Mouse (Mus musculus) neural tube, embryonic 14.5 days (tissue): Measurements from ENCODE around the gene Dpf3. TPM values are rescaled to one million over a fixed set of nuclear protein-coding genes. Genes with fewer than 3 reads are reported as not detected.

ENCODE experiments used
- ATAC-seq: fragments of 200-750 bp; cut with Nextera tagmentation; 2 replicates; pipeline ENCODE4 v1.8.0; 2017; ENCODE audit warnings: low read depth, mild to moderate bottlenecking, moderate TSS enrichment, moderate library complexity
- H3K27ac ChIP-seq: fragments of 300-500 bp; sonication (generic); 2 replicates; pipeline ENCODE4 v1.5.1; 2014; ENCODE audit warnings: low read depth, mild to moderate bottlenecking, control low read depth, low read length, moderate library complexity, mixed read lengths
- H3K27me3 ChIP-seq: fragments of 300-500 bp; sonication (generic); 2 replicates; pipeline ENCODE4 v1.6.1; 2014; ENCODE audit warnings: low read length; ENCODE audit not compliant: control insufficient read depth, insufficient read depth
- H3K36me3 ChIP-seq: fragments of 300-500 bp; sonication (generic); 2 replicates; pipeline ENCODE4 v1.6.1; 2014; ENCODE audit warnings: low read length, mixed read lengths; ENCODE audit not compliant: control insufficient read depth, insufficient read depth
- H3K4me1 ChIP-seq: fragments of 300-500 bp; sonication (generic); 2 replicates; pipeline ENCODE4 v1.6.1; 2014; ENCODE audit warnings: low read length; ENCODE audit not compliant: control insufficient read depth, insufficient read depth
- H3K4me2 ChIP-seq: fragments of 300-500 bp; sonication (generic); 2 replicates; pipeline ENCODE4 v1.6.1; 2014; ENCODE audit warnings: mild to moderate bottlenecking, low read depth, low read length, control low read depth
- H3K4me3 ChIP-seq: fragments of 300-500 bp; sonication (generic); 2 replicates; pipeline ENCODE4 v1.5.1; 2014; ENCODE audit warnings: low read depth, low read length, control low read depth, mixed read lengths
- H3K9ac ChIP-seq: fragments of 300-500 bp; sonication (generic); replicated peaks from 2 replicates; pipeline ENCODE4 v1.6.1; 2014; ENCODE audit warnings: low read depth, mild to moderate bottlenecking, control low read depth, low read length, mixed read lengths
- H3K9me3 ChIP-seq: fragments of 300-500 bp; sonication (generic); 2 replicates; pipeline ENCODE4 v1.6.1; 2016; ENCODE audit warnings: low read length; ENCODE audit not compliant: control insufficient read depth
- WGBS: fragments of 180-500 bp; shearing (Covaris S2); extraction: QIAGEN DNeasy Blood & Tissue Kit; methylation state at CpG from one replicate; pipeline ENCODE4 v1.1.7; 2014; 5-methylcytosine and 5-hydroxymethylcytosine counted together
- polyA plus RNA-seq: library from polyadenylated mRNA; unstranded; fragments of >200 nt; fragmentation: Nextera tagmentation; extraction: Ambion mirVana; gene quantifications from 2 replicates; pipeline ENCODE4 v1.2.1, GENCODE M21; 2014

The Dpf3 gene
- polyA plus RNA-seq, 1 experiment from 2014 or later, result 29.2 TPM

GRCm38 (mm10) chr12:83483653-83484052 lies 3.9 kb downstream of the Dpf3 start:
- Histone ChIP-seq H3K9me3 (no peaks in the 10 kb centered on the region), H3K9ac (no peak overlapping the region), H3K4me3 (no peak overlapping the region), H3K27me3 (no peaks in the 10 kb centered on the region), H3K4me1 (peaks cover 17% of the 10 kb centered on the region; the same call in 1 of the 2 replicates), H3K27ac (no peak overlapping the region), H3K4me2 (no peak overlapping the region), H3K36me3 (no peaks in the 10 kb centered on the region)
- no peak for ATAC-seq
- WGBS, result 80% methylated on average over 5 of the region's 5 CpGs

- H3K4me3 ChIP-seq, result no peak overlapping the region
- no peak for ATAC-seq
Measured at GRCm38 (mm10) chr12:83481439-83481838, 6.1 kb downstream of the Dpf3 start.

DNA sequence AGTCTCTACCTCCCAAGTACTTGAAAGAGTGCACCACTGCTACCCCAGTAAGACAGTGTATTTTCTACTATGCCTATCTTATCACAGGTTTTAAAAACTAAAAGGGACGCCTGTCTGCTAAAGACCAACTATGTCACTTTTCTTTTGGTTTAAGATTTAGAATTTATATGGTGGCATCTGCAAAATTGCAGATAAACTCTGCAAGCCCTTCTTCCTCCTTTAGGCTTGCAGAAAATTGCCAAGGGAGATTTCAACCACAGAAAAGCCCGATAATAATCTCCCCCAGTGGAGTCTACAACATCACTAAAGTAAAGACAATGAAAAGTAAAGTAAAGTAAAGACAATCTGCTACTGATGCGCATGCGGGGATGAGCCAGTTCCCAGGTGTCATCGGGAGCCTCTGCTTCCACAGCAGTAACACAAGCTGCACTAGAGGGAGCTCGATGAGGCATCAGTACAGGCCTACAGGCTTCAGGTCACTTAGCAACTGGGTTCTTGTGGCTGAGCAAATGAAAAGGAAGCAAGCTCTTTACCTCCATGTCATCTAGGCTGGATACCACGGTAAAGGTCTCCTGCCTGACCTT lies 7.6 kb downstream of the Dpf3 start:
- no peak overlapping the region for H3K4me3 ChIP-seq
- no peak overlapping the region for H3K9ac ChIP-seq
- peaks cover 10% of the 10 kb centered on the region; the same call in 1 of the 2 replicates for H3K4me1 ChIP-seq
- H3K27ac ChIP-seq, result no peak overlapping the region
- H3K9me3 ChIP-seq, result no peaks in the 10 kb centered on the region
- 70% methylated on average over 7 of the region's 7 CpGs for WGBS
- no peaks in the 10 kb centered on the region for H3K36me3 ChIP-seq
- no peaks in the 10 kb centered on the region for H3K27me3 ChIP-seq
- ATAC-seq, result no peak
- no peak overlapping the region for H3K4me2 ChIP-seq

More at GRCm38 (mm10) chr12:83481439-83481838, 6.1 kb downstream of the Dpf3 start:
- Histone ChIP-seq H3K36me3 (no peaks in the 10 kb centered on the region), H3K27ac (no peak overlapping the region), H3K4me2 (no peak overlapping the region), H3K4me1 (peaks cover 11% of the 10 kb centered on the region; the same call in 1 of the 2 replicates), H3K9ac (no peak overlapping the region), H3K9me3 (no peaks in the 10 kb centered on the region), H3K27me3 (no peaks in the 10 kb centered on the region)
- WGBS, result 35% methylated on average over 4 of the region's 4 CpGs

GRCm38 (mm10) chr12:83479140-83479539 lies 8.4 kb downstream of the Dpf3 start:
- Histone ChIP-seq H3K9ac (no peak overlapping the region), H3K9me3 (no peaks in the 10 kb centered on the region), H3K4me2 (no peak overlapping the region), H3K27me3 (no peaks in the 10 kb centered on the region), H3K36me3 (no peaks in the 10 kb centered on the region), H3K4me1 (peaks cover 3% of the 10 kb centered on the region; the same call in 1 of the 2 replicates), H3K4me3 (no peak overlapping the region), H3K27ac (no peak overlapping the region)
- ATAC-seq, result no peak
- 88% methylated on average over 1 of the region's 1 CpGs for WGBS

DNA sequence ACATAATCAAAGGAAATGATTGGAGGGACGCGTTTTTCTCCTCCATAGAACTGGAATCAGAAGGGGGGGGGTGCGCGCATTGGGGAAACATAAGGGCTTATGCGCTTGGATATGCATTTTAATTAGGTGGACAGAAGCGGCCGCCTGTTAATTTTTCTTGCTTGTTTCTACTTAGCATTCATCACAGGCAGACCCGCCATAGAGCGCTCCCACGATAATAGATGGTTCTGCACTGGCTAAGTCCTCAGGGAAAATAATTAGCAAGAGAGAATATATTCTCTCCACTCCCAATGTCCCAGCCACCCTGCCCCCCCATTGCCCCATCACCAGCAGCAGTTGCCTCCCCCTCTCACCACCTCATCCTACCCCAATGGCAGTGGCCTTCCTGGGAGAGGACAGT lies 11.2 kb downstream of the Dpf3 start:
- no peaks in the 10 kb centered on the region for H3K27me3 ChIP-seq
- no peak overlapping the region for H3K27ac ChIP-seq
- 34% methylated on average over 10 of the region's 10 CpGs for WGBS
- H3K36me3 ChIP-seq, result no peaks in the 10 kb centered on the region
- no peaks in the 10 kb centered on the region for H3K9me3 ChIP-seq
- no peak overlapping the region for H3K9ac ChIP-seq
- no peak overlapping the region for H3K4me3 ChIP-seq
- ATAC-seq, result peak; percentile 41; the same call in 1 of the 2 replicates
- peaks cover 3% of the 10 kb centered on the region; the same call in 1 of the 2 replicates for H3K4me1 ChIP-seq
- no peak overlapping the region for H3K4me2 ChIP-seq

- no peak overlapping the region for H3K4me2 ChIP-seq
Measured at GRCm38 (mm10) chr12:83475419-83475818, 12.1 kb downstream of the Dpf3 start.

GRCm38 (mm10) chr12:83473987-83474600 lies 13.4 kb downstream of the Dpf3 start:
- Histone ChIP-seq H3K9ac (no peak overlapping the region), H3K27me3 (no peaks in the 10 kb centered on the region), H3K4me2 (no peak overlapping the region), H3K4me1 (peaks cover 3% of the 10 kb centered on the region; the same call in 1 of the 2 replicates), H3K9me3 (no peaks in the 10 kb centered on the region), H3K36me3 (no peaks in the 10 kb centered on the region), H3K4me3 (no peak overlapping the region), H3K27ac (no peak overlapping the region)
- WGBS, result 45% methylated on average over 5 of the region's 5 CpGs
- no peak for ATAC-seq

More at GRCm38 (mm10) chr12:83475419-83475818, 12.1 kb downstream of the Dpf3 start:
- Histone ChIP-seq H3K4me1 (peaks cover 3% of the 10 kb centered on the region; the same call in 1 of the 2 replicates), H3K4me3 (no peak overlapping the region), H3K9me3 (no peaks in the 10 kb centered on the region), H3K27me3 (no peaks in the 10 kb centered on the region), H3K36me3 (no peaks in the 10 kb centered on the region), H3K27ac (no peak overlapping the region), H3K9ac (no peak overlapping the region)
- ATAC-seq, result 0 out of 2 replicates have a peak, but pooled peaks have one; percentile 58
- WGBS, result 29% methylated on average over 6 of the region's 6 CpGs

GRCm38 (mm10) chr12:83471760-83472159 lies 15.8 kb downstream of the Dpf3 start:
- 82% methylated on average over 7 of the region's 7 CpGs for WGBS
- ATAC-seq, result no peak

DNA sequence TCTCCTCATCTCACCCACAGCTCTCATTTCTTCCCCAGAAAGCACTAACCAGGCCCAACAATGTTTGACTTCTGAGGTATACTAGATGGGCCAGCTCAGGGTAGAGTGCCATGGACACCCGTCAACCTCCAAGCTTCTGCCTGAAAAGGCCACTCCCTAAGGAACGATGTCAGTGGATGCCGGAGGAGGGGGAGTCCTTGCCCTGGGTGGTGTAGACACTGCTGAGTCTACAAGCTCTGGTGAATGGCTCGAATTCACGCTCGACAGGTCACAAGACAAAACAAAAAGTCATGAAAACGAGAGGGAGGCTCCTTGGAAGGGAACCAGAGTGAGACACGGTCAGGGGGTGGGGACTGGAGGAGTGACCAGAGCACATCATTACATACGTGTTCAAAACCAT lies 17.4 kb downstream of the Dpf3 start:
- H3K4me3 ChIP-seq, result no peak overlapping the region
- no peaks in the 10 kb centered on the region for H3K27me3 ChIP-seq
- no peak overlapping the region for H3K27ac ChIP-seq
- H3K36me3 ChIP-seq, result no peaks in the 10 kb centered on the region
- no peak overlapping the region for H3K9ac ChIP-seq
- H3K9me3 ChIP-seq, result no peaks in the 10 kb centered on the region
- ATAC-seq, result no peak
- H3K4me1 ChIP-seq, result no peaks in the 10 kb centered on the region; the same call in none of the 2 replicates
- H3K4me2 ChIP-seq, result no peak overlapping the region
- 51% methylated on average over 9 of the region's 9 CpGs for WGBS

More at GRCm38 (mm10) chr12:83471760-83472159, 15.8 kb downstream of the Dpf3 start:
- H3K36me3 ChIP-seq, result no peaks in the 10 kb centered on the region
- no peak overlapping the region for H3K9ac ChIP-seq
- peaks cover 3% of the 10 kb centered on the region for H3K4me1 ChIP-seq
- no peak overlapping the region for H3K4me2 ChIP-seq
- no peaks in the 10 kb centered on the region for H3K9me3 ChIP-seq
- H3K4me3 ChIP-seq, result no peak overlapping the region
- no peak overlapping the region for H3K27ac ChIP-seq
- no peaks in the 10 kb centered on the region for H3K27me3 ChIP-seq
